ENCODE assay signal across 12 mouse cellular contexts in the genomic region with DNA sequence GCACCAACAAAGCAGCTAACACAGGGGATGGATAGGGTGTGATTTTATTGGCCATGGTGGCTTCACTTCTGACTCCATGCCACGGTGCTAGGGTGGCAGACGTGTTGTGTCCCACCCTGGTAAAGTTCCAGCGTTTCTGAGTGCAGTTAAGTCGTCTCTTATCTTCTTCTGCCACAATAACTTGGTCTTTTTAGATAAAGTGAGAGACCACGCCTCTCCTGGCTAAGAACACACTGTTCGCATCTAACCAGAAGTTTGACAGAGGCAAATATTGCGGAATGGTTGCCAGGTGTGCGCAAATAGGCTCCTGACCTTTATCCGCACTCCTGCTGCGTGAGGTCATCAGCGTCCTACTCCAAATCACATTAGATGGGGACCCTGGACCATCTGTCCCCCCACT.
DNase-seq lines count a peak whose midpoint lies in the region; ATAC-seq and TF ChIP-seq lines count a peak whose summit lies in the region.
"Had no signal": no experiment of that assay in that cellular context is flagged by ENCODE, and none has a peak within 500 bp of the region (broad histone marks: within the 10 kb centered on the region; RNA-seq: fewer than 3 reads in every experiment).

No protein-coding gene starts in this region.

- H3K4me2 ChIP-seq in kidney, embryonic 15.5 days: no peak overlapping the region
- no peak overlapping the region for H3K4me2 ChIP-seq in intestine, embryonic 14.5 days (ENCODE audit: low read length)
- peak overlapping the region; percentile 63 for H3K4me2 ChIP-seq in liver, postnatal 0 days (ENCODE audit: low read depth, low read length)
- H3K4me2 ChIP-seq in stomach, postnatal 0 days (replicated peaks; ENCODE audit: low read depth): no peak overlapping the region
- no peak overlapping the region for H3K4me2 ChIP-seq in midbrain, embryonic 14.5 days (ENCODE audit: low read length)

- no peak for DNase-seq in kidney, adult 2 months
- peak; percentile 49 for DNase-seq in intestine, embryonic 14.5 days (ENCODE audit: low spot score)
- peak; percentile 68 for DNase-seq in liver, postnatal 0 days
- DNase-seq in stomach, postnatal 0 days (ENCODE audit: low spot score): peak; percentile 76
- DNase-seq in T-cell, adult 2 months (ENCODE audit: low spot score): no peak
- no peak for DNase-seq in midbrain, embryonic 14.5 days
- DNase-seq: heart, adult 11 months; kidney, adult 8-10 months had no signal

- H3K27ac ChIP-seq in kidney, embryonic 15.5 days: no peak overlapping the region
- H3K27ac ChIP-seq in kidney, adult 2 months (ENCODE audit: insufficient read depth, low read depth, low read length): no peak overlapping the region
- H3K27ac ChIP-seq in intestine, embryonic 14.5 days (ENCODE audit: low read depth): no peak overlapping the region
- peak overlapping the region; percentile 74 for H3K27ac ChIP-seq in liver, postnatal 0 days (ENCODE audit: low read depth)
- no peak overlapping the region for H3K27ac ChIP-seq in stomach, postnatal 0 days (replicated peaks)
- H3K27ac ChIP-seq in midbrain, embryonic 14.5 days (replicated peaks; ENCODE audit: low read depth, low read length): no peak overlapping the region
- H3K27ac ChIP-seq: limb, embryonic 10.5 days had no signal

- peak; percentile 97 for TF ChIP-seq EP300 in liver, postnatal 0 days (IDR thresholded peaks at IDR 0.05; ENCODE audit: low read depth)
- no peak for TF ChIP-seq EP300 in stomach, postnatal 0 days (optimal IDR thresholded peaks at IDR 0.05)

- H3K9ac ChIP-seq in kidney, embryonic 15.5 days: no peak overlapping the region
- H3K9ac ChIP-seq in intestine, embryonic 14.5 days (ENCODE audit: low read length): no peak overlapping the region
- peak overlapping the region; percentile 32; the same call in 1 of the 2 replicates for H3K9ac ChIP-seq in liver, postnatal 0 days (replicated peaks)
- H3K9ac ChIP-seq in stomach, postnatal 0 days (ENCODE audit: low read length): no peak overlapping the region
- no peak overlapping the region for H3K9ac ChIP-seq in midbrain, embryonic 14.5 days (replicated peaks; ENCODE audit: low read length)

- TF ChIP-seq CTCF in kidney, adult 2 months (conservative IDR thresholded peaks at IDR 0.05; ENCODE audit: insufficient read depth, insufficient read length, low read depth, low read length): no peak
- no peak for TF ChIP-seq CTCF in liver, postnatal 0 days (IDR thresholded peaks at IDR 0.05; ENCODE audit: low read depth)
- no peak for TF ChIP-seq CTCF in stomach, postnatal 0 days (IDR thresholded peaks at IDR 0.05; ENCODE audit: low read depth)

- no peaks in the 10 kb centered on the region for H3K36me3 ChIP-seq in kidney, embryonic 15.5 days
- no peaks in the 10 kb centered on the region for H3K36me3 ChIP-seq in kidney, adult 2 months (ENCODE audit: control insufficient read depth, insufficient read depth, low read length)
- H3K36me3 ChIP-seq in intestine, embryonic 14.5 days (ENCODE audit: control insufficient read depth, insufficient read depth, low read length): no peaks in the 10 kb centered on the region
- no peaks in the 10 kb centered on the region for H3K36me3 ChIP-seq in liver, postnatal 0 days (replicated peaks; ENCODE audit: insufficient read depth, low read length)
- H3K36me3 ChIP-seq in stomach, postnatal 0 days (ENCODE audit: control insufficient read depth, insufficient read depth, low read length): no peaks in the 10 kb centered on the region
- H3K36me3 ChIP-seq in midbrain, embryonic 14.5 days (ENCODE audit: control insufficient read depth, insufficient read depth, low read length): no peaks in the 10 kb centered on the region
- H3K36me3 ChIP-seq: limb, embryonic 10.5 days had no signal

- peaks cover 10% of the 10 kb centered on the region for H3K4me1 ChIP-seq in kidney, embryonic 15.5 days
- H3K4me1 ChIP-seq in kidney, adult 2 months (ENCODE audit: control insufficient read depth, insufficient read depth, low read length): no peaks in the 10 kb centered on the region
- H3K4me1 ChIP-seq in intestine, embryonic 14.5 days (replicated peaks; ENCODE audit: control insufficient read depth, insufficient read depth, low read length): 0 out of 2 replicates have a peak, but pooled peaks cover under 1% of the 10 kb centered on the region
- peaks cover 34% of the 10 kb centered on the region for H3K4me1 ChIP-seq in liver, postnatal 0 days (ENCODE audit: insufficient read depth)
- no peaks in the 10 kb centered on the region for H3K4me1 ChIP-seq in stomach, postnatal 0 days (replicated peaks; ENCODE audit: control insufficient read depth, insufficient read depth)
- H3K4me1 ChIP-seq in midbrain, embryonic 14.5 days (ENCODE audit: control insufficient read depth, insufficient read depth, low read length): no peaks in the 10 kb centered on the region

- no peak overlapping the region for H3K4me3 ChIP-seq in kidney, embryonic 15.5 days (replicated peaks)
- no peak overlapping the region for H3K4me3 ChIP-seq in kidney, adult 2 months (ENCODE audit: insufficient read depth, low read depth, low read length)
- no peak overlapping the region for H3K4me3 ChIP-seq in intestine, embryonic 14.5 days (ENCODE audit: low read depth, low read length)
- H3K4me3 ChIP-seq in liver, postnatal 0 days (ENCODE audit: low read depth, low read length): no peak overlapping the region
- no peak overlapping the region for H3K4me3 ChIP-seq in stomach, postnatal 0 days (ENCODE audit: low read depth, low read length)
- no peak overlapping the region for H3K4me3 ChIP-seq in midbrain, embryonic 14.5 days (replicated peaks; ENCODE audit: low read depth, low read length)
- H3K4me3 ChIP-seq: limb, embryonic 10.5 days; myocyte had no signal

- H3K27me3 ChIP-seq in kidney, embryonic 15.5 days: no peaks in the 10 kb centered on the region
- H3K27me3 ChIP-seq in kidney, adult 2 months (replicated peaks; ENCODE audit: control insufficient read depth, insufficient read depth, low read length): no peaks in the 10 kb centered on the region
- no peaks in the 10 kb centered on the region for H3K27me3 ChIP-seq in intestine, embryonic 14.5 days (replicated peaks; ENCODE audit: control insufficient read depth, insufficient read depth, low read length)
- H3K27me3 ChIP-seq in liver, postnatal 0 days (ENCODE audit: insufficient read depth, low read length): no peaks in the 10 kb centered on the region
- no peaks in the 10 kb centered on the region for H3K27me3 ChIP-seq in stomach, postnatal 0 days (ENCODE audit: control insufficient read depth, insufficient read depth, low read length)
- no peaks in the 10 kb centered on the region for H3K27me3 ChIP-seq in midbrain, embryonic 14.5 days (ENCODE audit: control insufficient read depth, insufficient read depth, low read length)

- 81% methylated on average over 11 of the region's 11 CpGs for WGBS in kidney, embryonic 15.5 days
- WGBS in kidney, adult 2 months: 89% methylated on average over 11 of the region's 11 CpGs
- WGBS in intestine, embryonic 14.5 days: 63% methylated on average over 11 of the region's 11 CpGs
- WGBS in liver, postnatal 0 days (ENCODE audit: insufficient replicate concordance): 37% methylated on average over 11 of the region's 11 CpGs
- WGBS in stomach, postnatal 0 days: 58% methylated on average over 11 of the region's 11 CpGs
- WGBS in midbrain, embryonic 14.5 days: 92% methylated on average over 11 of the region's 11 CpGs

- ATAC-seq in kidney, embryonic 15.5 days (replicated peaks; ENCODE audit: low FRiP score): peak; percentile 46; the same call in 1 of the 2 replicates
- no peak for ATAC-seq in intestine, embryonic 14.5 days (replicated peaks; ENCODE audit: low FRiP score, low TSS enrichment, low read depth)
- peak; percentile 95 for ATAC-seq in liver, postnatal 0 days
- ATAC-seq in stomach, postnatal 0 days (ENCODE audit: low FRiP score, low TSS enrichment): peak; percentile 82
- ATAC-seq in monocyte, adult 5-6 weeks (replicated peaks; ENCODE audit: insufficient number of reproducible peaks, low FRiP score, low TSS enrichment, poor library complexity, severe bottlenecking): no peak
- ATAC-seq in midbrain, embryonic 14.5 days (ENCODE audit: low FRiP score, low TSS enrichment): no peak

- TF ChIP-seq POLR2A in kidney, adult 2 months (IDR thresholded peaks at IDR 0.05; ENCODE audit: low read depth, low read length): no peak

- H3K9me3 ChIP-seq in kidney, embryonic 15.5 days (replicated peaks): no peaks in the 10 kb centered on the region
- no peaks in the 10 kb centered on the region for H3K9me3 ChIP-seq in intestine, embryonic 14.5 days (ENCODE audit: control insufficient read depth, low read length)
- no peaks in the 10 kb centered on the region for H3K9me3 ChIP-seq in liver, postnatal 0 days (ENCODE audit: low read length)
- H3K9me3 ChIP-seq in stomach, postnatal 0 days (ENCODE audit: control insufficient read depth, low read length): no peaks in the 10 kb centered on the region
- no peaks in the 10 kb centered on the region for H3K9me3 ChIP-seq in midbrain, embryonic 14.5 days (ENCODE audit: control insufficient read depth, low read length)
- H3K9me3 ChIP-seq: limb, embryonic 10.5 days had no signal

Comparison
In these comparisons a context has a peak if more than half of its experiments do, and no peak if none do; other contexts are left out.
1. ATAC-seq: peak in kidney, embryonic 15.5 days (single experiment), liver, postnatal 0 days (single experiment) and stomach, postnatal 0 days (single experiment); none in intestine, embryonic 14.5 days (single experiment), monocyte, adult 5-6 weeks (single experiment) and midbrain, embryonic 14.5 days (single experiment).
2. DNase-seq: peak in intestine, embryonic 14.5 days (single experiment), liver, postnatal 0 days (single experiment) and stomach, postnatal 0 days (single experiment); none in kidney, adult 2 months (single experiment), T-cell, adult 2 months (single experiment) and midbrain, embryonic 14.5 days (single experiment).